Mouse (Mus musculus) cerebellum, adult 18-20 months (tissue): ENCODE measurements at regions not wholly inside any gene's neighbourhood (a gene's known extent, or its start where the extent isn't known, plus 50 kb on each side); places are given as distances from the start of the nearest gene placed in this dataset.
A peak's percentile ranks its signal among the peaks of the same experiment; 100 is the strongest.
"Not testable (repeated sequence)": the region's sequence is repeated elsewhere in the genome, so short reads cannot be mapped to it uniquely, and the experiment has no call there.

Experiments used
- DNase-seq, 2 experiments: peaks; one replicate each; pipeline ENCODE4 v3.0.0; 2021

DNA sequence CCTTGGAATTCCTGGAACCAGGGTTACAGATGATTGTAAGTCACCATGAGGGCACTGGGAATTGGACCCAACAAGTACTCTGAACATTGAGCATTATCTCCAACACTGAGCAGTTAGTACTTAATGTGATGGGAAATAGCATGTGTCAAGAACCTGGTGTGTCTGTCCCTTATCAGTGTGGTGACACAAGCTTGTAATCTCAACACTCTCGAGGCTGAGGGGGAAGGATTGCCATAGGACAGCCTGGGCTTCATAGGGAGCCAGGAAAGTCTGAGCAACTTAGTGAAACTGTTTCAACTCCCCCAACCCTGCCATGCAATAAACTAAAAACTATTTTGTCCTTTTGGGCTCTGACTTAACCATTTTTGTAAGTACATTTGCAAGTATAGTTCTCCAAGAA is 100.0 kb downstream of the Wdr20rt start:
- no peak for DNase-seq

DNA sequence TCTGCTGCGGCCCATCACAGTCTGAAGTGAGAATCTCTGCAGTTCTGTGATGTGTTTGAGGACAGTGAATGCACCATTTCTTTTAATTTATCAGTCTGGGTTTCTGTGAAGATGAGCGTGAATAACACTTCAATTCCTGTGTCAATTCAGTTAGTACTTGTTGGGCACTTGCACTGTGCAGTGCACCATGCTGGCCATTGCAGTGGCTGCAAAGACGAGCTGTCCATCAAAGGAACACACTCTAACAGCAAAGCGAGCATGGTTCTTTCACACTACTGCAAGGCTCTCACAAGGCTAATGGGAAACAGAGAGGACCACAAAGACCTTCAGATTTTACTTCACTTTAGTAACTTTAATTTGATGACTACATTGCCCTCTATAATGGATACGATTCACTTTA is 103.2 kb downstream of the Wdr20rt start:
- no peak for DNase-seq

DNA sequence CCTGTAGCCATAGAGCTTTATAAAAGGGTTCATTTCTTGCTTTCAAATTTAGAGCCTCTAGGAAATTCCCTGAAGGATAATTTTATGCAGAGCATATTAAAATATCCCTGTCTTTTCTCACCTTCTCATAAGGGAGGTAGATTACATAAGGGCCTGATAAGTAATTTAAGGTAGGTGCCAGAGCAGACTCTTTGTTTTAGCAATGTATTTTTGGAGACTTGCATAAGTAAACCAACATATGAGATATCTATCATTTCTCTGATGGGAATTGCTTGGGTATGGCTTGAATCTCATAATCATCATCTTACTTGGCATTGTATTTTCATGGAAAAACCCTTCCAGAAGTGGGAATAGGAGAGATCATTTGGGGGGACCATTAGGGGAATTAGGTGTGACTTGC is 104.4 kb downstream of the Wdr20rt start:
- no peak for DNase-seq

DNA sequence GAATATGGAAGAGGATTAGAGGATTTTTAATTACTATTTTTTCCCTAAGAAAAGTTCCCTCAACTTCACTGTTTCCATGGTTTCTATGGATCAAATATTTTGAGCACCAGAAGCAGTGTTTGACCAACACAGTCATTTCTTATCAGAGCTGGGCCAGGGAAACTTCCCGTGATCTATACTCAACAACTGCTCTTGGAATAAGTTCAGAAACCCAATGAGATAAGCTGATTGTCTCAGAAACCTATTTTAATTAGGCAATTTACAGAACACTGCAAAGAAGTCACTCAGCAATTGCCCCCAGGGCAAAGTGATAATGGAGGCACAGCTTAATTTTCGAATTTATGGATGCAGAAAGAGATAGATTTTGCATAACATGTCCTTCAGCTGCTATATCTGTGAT is 114.7 kb downstream of the Wdr20rt start:
- no peak for DNase-seq

DNA sequence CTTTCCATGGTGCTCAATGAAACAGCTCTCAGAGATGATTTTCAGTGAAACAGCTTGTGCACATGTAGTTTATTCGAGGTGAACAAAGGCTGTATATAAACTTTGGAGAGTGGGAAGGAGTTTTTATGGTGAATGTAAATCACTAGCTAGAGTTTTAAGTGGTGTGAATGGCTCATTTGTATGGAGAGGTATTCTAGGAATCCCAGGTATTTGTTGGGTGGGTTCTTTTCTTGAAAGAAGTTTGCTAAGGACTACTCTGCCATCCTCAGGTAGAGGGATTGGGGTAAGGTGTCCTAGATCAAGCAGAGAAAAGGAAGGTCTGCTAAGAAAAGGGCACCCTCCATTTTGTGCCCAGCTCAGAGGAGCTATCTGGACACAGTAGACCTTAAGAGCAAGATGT is 121.9 kb downstream of the Wdr20rt start:
- no peak for DNase-seq

DNA sequence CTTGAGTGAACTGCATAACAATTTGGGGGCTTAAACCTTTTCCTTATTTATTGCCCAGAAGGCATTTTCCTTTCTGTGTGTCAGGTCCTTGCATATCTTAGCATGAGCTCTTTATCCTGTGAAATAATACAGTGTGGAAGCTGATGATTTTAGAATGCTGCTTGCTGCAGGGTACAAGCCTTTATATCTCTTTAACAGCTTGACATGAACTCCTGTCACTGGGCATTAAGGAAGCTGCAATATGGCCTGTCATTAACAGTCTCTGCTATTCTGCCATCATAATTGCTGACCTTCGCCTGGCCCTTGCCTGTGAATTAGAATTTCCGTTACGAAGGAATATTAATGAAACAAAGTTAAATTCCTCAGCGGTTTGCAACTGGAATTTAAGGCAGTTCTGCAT is 124.2 kb downstream of the Wdr20rt start:
- no peak for DNase-seq

DNA sequence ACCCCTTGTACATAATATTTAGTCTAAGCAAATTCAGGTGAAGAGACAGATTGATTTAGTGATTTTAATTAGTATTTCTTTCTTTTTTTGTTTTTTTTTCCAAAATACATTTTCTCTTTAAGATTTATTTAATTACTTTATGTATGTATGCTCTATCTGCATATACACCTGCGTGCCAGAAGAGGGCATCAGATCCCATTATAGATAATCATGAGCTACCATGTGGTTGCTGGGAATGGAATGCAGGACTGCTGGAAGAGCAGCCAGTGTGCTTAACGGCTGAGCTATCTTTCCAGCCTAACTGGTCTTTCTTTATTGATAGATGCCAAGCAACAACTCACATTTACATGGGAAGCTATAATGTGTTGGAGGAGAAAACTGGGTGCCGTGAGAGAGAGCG is 138.9 kb downstream of the Wdr20rt start:
- no peak for DNase-seq

DNA sequence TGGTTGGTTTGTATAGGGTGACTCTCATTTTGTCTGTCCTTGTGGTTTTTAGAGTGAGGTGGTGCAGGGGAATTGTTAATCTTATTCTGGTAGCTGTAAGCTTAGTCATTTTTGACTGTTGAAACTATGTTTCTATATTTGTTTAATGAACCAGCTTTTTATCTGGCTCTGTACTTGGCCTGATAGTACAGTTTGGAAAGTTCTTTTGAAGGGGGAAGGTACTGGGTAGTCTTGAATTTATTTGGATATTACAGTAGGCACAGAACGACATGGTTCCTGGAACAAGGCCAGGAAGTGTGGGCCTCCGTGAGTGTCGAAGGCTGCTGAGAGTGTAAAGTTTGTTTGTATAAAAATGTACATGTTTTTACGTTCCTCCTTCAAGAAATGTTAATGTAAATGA is 142.0 kb downstream of the Wdr20rt start:
- no peak for DNase-seq

DNA sequence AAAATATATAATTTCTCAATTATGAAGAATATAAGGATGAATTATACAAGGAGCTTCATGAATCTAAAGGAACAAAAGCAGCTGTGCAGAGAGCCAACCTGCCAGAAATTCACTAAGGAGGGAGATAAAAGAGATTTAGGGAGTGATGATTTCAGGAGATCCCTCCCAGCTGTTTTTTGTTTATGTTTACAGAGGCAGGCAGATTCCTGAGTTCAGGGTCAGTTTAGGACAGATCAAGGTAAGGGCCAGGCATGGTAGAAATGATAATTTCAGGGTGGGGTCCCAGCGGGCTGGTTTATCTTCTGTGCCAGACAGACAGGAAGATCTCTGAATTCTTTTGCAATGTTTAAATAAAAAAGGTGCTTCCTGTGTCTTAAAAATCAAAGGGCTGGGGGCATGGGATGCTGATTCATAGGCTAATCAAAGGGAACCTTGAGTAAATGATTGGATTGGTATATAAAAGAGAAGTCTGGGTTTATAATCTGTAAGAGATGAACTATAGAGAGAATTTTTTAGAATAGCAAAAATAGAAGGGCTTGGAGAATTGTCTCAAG is 142.6 kb downstream of the Wdr20rt start:
- no peak for DNase-seq

DNA sequence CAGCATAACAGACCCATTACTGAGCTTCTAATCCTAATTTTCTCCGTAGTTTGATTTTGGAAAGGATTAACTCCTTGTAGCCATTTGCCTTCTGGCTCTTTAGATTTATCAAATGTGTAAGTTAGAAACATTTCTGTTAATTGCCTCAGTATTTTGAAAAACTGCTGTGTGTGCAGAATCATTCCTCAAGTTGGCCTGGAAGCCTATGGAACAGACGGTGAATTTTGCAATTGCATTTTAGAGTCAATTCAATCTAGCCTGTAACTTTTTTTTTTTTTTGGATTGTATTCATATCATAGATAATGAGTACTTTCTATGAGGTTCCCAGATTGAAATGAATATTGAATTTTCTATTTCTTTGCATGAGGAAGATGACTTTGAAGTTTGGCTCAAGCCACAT is 146.3 kb downstream of the Wdr20rt start:
- no peak for DNase-seq

DNA sequence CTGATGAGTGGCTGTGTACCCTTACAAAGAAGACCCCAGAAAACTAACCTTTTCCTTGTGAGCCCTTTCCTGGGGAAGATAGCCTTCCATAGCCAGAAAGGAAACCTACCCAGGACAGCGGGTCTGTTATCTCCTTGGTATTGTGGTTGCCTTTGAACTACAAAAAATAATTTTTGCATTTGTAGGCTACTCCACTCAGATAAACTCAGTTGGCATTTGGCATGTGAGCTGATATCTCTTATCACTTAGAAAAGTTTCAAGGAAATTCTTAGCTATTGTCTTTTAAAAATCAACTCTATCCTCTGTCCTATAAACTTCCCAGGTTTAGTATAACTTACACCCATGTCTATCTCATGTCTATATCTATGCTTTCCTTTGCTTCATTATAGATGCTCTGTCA is 154.0 kb downstream of the Wdr20rt start:
- DNase-seq, result no peak

DNA sequence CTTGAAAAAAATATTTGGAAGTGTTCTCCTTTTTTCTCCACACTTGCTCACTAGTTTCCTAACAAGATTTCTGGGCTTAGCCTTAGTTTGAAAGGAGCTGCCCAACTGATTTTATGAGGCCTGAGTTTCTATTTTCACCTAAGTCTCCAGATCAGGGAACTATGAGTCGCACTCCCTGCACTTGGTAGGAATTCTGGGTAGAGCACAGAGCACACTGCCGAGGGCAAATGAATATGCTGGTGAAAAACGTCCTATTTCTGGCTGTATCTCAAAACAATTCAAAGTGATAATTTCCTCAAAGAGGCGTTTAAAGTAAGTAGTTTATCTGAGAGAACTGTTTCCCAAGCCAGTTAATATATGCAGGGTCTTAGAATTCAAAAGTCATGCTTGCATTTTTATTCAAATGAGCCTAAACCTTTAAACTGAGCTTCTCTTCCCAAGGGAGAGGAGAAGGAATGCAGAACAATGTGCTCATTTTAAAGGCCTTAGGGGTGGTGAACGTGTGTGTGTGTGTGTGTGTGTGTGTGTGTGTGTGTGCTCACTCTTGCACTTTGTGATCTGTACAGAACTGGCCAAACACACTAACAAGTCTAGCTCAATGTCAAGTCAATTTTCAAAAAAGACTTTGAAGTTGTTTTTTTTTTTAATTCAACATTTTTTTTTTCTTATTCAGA is 156.9 kb downstream of the Wdr20rt start:
- DNase-seq, result no peak

DNA sequence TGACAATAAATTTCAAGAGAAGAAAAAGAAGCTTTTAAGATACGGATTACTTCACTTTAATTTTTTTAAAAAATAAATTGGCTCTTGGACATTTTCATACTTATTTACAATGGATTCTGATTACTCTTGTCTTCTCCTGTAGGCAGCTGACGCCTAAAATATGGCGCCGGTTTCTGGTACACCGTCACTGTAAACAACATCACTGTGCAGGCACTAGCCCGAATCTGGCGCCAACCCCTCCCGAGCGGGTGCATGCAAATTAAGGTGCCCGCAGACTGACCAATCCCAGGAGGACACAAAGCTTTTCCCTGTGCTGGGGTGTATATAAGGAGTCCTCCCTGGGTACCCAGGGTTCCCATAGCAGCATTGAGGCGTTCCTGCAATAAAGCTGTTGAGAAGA is 157.5 kb downstream of the Wdr20rt start:
- DNase-seq, result not testable (repeated sequence)

DNA sequence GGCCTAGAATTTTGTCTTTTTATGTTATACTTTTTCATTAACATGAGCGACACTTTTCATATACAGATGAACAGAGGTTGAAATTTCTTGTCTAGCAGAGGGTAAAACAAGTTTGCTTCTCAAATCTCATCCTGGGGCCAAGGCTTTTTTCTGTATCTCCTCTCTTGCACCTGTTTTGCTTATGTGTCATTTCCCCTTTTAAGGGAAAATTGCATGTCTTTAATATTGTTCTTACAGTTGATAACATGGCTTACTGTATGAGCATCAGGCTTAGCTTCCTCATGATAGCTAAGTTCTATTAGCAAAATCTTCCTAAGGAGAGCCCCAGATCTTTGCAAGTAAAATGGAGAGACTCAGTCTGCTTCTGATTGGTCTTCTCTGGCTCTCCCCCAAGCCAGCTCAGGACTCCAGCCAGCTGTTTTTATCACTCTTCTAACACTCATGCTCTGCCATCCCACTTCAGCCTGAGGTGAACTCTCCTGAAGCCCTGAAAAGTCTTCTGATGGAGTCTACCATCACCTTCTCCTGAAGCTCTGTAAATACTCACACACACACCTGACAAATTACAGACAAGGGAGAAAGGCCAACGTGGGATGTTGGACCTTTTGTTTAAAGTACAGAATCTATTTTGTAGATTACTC is 160.8 kb downstream of the Wdr20rt start:
- no peak for DNase-seq

DNA sequence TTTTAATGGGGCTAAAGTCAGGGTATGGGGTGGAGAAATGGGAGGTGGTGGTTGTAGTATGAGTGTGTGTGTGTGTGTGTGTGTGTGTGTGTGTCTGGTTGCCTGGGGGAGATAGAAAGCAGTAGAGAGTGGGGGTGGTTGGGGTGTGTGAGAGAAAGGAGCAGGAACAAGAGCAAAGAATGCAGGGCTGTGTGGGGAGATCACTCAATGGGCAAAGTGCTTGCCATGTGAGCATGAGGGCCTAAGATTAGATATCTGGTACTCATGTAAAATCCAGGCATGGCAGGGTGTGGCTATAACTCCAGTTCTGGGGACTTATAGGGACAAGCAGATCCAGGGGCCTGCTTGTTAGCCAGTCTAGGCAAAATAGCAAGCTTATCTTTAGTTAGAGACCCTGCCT is 161.7 kb downstream of the Wdr20rt start:
- DNase-seq, result no peak

DNA sequence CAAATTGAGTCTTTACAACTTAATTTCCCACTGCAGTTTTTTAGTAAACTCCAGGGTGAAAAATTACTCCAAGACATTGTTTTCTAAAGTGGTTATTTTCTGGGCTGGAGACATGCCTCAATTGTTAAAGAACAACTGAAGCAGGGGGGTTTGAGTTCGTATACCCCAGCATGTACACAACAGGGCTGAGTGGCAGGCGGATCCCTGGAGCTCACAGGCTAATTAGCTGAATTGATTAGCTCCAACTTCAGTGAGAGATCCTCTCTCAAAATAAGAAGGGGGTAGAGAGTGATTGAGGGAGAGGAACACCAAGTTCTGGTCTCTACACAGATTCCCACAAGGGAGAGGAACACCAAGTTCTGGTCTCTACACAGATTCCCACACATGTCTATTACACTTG is 164.2 kb downstream of the Wdr20rt start:
- no peak for DNase-seq

DNA sequence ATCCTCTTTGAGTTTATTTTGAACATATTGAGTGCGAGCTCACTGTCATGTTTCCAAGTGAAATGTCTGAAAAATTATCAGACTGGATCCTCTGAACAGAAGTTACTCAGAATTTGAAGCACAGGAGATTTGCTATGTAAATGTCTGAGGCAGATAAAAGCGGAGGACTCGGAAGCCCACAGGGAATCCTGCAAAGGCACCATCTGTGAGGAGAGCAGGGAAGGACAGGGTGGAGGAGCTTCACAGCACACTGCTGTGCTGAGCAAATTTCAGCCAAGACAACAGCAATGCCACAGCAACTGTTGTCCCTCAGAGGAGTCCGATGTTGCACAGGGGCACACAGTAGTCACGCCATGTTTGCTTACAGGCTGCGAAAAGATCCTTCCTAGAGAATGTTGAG is 165.0 kb downstream of the Wdr20rt start:
- DNase-seq, result no peak

DNA sequence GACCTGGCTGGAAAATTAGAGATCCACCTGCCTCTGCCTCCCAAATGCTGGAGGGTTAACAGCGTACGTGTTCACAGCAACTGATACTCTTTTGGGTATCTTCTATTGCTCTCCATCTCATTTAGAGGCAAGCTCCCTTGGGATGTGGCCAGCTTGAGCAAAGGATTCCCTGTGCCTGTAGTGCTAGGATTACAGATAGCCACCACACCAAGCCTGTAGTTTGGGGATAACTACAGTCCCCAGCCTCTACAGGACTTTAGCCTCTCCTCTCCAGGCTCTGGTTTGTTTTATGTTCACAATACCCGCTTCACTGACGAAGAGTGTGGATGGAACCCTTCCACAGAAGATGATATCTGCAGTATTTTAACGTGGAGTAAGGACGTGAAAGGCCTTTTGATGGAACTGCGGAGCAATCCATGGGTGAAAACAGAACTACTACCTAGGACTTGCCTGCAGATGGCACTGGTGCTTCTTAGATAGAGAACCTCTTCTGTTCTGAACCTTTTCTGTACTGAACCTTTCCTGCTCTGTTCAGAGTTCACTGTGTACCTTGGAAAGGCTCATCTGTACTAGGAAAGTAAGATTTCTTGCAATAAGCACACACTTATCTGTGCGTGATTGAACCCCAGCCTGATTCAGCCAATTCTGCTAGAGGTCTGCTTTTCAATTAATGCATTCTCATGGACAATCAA is 176.6 kb downstream of the Wdr20rt start:
- peak; percentile 19 to 22 for DNase-seq

DNA sequence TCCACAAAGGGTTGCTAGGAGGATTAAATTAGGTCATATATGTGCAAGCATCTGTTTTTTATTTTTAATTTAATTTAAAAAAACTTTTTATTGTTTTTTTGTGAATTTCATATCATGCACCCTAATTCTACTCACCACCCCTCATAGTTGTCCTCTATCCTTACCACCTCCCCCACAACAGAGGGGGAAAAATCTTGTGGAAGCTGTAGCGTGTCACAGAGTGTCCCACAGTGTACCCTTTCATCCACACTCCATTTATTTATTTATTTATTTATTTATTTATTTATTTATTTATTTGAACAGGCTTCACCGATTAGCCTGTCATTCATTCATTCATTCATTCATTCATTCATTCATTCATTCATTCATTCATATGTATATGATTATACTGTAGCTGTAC is 177.8 kb downstream of the Wdr20rt start:
- DNase-seq, result no peak

DNA sequence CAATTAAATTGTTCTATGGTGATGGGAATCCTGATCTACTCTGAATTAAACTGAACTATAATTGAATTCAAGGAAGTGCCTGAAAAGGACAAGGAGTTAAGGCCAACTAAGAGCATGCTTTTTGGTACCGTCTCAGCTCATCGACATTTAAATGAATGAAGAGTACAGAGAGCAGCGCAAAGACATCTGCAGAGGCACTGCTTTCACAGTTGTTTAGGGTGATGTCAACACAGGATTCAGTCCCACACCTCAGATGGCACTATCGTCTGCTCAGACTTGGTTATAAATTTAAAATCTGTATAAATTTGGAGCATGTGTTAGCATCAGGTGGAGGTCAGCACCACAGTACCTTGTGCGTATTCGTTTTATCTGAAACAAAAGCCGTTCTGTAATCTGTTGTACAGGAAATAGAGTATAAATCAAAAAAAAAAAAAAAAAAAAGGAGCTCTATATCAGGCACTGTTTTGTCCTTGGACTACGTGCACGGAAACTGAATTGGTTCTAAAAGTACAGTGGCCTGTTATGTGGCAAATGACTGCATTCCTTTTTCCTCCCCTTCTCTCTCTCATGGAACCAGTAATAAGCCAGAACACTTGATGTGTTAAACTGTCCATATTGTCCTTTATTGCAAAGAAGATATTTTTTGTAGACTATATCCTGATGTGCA is 187.8 kb downstream of the Wdr20rt start:
- DNase-seq, result no peak

DNA sequence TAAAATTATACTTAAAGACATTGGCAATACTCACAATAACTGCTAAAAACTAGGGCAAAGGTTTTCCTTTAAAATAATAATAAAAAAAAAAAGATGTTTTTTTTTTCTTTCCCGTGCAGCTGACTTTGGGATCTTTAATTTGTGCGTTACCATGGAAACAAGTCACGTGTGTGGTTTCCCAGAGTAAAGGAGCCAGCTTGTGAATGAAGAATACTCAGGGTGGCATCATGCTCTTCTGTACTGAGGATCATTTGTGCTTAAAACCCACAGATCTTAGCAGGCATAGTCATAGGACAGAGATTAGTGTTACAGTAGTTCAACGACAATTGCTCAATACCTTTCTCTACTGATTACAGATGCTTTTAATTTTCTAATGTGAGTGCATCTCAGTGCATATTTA is 189.1 kb downstream of the Wdr20rt start:
- DNase-seq, result no peak

DNA sequence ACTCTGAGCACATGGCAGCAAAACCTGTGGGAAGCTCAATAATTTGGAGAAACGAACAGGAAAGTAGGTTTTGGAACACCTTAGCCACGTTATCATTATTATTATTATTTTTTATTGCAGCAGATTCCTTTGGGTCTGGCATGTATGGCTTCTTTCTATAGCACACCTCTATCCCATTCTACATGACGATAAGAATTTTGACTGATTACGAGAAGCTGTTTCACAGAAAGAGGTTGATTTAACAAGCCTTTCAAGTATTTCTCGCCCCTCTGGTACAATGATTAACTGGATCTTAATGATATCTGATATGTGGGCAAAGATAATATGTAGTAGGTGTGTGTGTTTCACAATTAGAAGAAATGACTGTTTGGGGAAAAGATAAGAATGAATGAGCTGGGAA is 191.6 kb downstream of the Wdr20rt start:
- no peak for DNase-seq

DNA sequence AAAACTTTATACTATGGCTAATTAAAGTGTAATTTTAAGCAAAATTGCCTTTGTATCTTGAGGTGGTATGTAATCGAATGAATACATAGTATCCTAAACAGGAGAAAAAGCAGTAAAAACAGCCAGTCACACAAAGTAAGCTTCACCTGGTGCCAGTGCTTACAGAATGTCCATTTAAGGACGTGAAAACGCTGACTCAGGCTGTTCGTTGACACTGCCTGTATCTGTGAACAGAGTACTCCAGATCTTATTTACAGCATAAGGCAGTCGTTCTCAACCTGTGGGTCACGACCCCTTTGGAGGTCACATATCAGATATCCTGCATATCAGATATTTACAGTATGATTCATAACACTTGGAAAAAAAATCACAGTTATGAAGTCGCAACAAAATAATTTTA is 194.8 kb downstream of the Wdr20rt start:
- DNase-seq, result no peak

DNA sequence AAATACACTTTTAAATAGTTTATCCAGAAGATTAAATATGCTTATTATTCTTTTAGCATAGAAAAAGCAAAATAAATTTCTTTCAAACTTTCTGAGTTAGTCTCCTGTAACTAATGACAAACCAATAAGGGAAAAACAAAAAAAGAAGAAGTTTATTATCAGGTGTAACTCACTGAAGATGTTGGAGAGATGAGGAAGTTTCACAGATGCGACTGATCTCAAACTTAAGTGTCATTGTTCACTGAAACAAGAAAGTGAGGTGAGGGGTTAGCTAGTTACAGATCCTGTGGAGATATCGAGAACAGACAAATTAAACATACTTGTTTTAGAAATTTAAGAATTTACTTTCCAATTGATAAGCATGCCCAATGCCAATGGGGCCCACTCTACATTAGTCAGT is 199.2 kb downstream of the Wdr20rt start:
- DNase-seq, result no peak
